Mouse (Mus musculus) midbrain, embryonic 12.5 days (tissue): ENCODE measurements at regions not wholly inside any gene's neighbourhood (a gene's known extent, or its start where the extent isn't known, plus 50 kb on each side); places are given as distances from the start of the nearest gene placed in this dataset.

ENCODE experiments used
- ATAC-seq: fragments of 200-750 bp; cut with Nextera tagmentation; 2 replicates; pipeline ENCODE4 v1.8.0; 2017; ENCODE audit warnings: low read depth, moderate TSS enrichment, moderate library complexity; ENCODE audit not compliant: low FRiP score
- H3K27ac ChIP-seq: fragments of 300-500 bp; sonication (generic); replicated peaks from 2 replicates; pipeline ENCODE4 v1.5.1; 2016; ENCODE audit warnings: mild to moderate bottlenecking
- H3K27me3 ChIP-seq: fragments of 300-500 bp; sonication (generic); 2 replicates; pipeline ENCODE4 v1.6.1; 2016; ENCODE audit warnings: mild to moderate bottlenecking
- H3K36me3 ChIP-seq: fragments of 300-500 bp; sonication (generic); 2 replicates; pipeline ENCODE4 v1.6.1; 2016
- H3K4me1 ChIP-seq: fragments of 300-500 bp; sonication (generic); 2 replicates; pipeline ENCODE4 v1.6.1; 2016
- H3K4me2 ChIP-seq: fragments of 300-500 bp; sonication (generic); replicated peaks from 2 replicates; pipeline ENCODE4 v1.6.1; 2016; ENCODE audit warnings: mild to moderate bottlenecking, moderate library complexity
- H3K4me3 ChIP-seq: fragments of 300-500 bp; sonication (generic); 2 replicates; pipeline ENCODE4 v1.5.1; 2016; ENCODE audit warnings: mild to moderate bottlenecking
- H3K9ac ChIP-seq: fragments of 300-500 bp; sonication (generic); replicated peaks from 2 replicates; pipeline ENCODE4 v1.6.1; 2016; ENCODE audit warnings: mild to moderate bottlenecking, moderate library complexity
- H3K9me3 ChIP-seq: fragments of 300-500 bp; sonication (generic); 2 replicates; pipeline ENCODE4 v1.6.1; 2016; ENCODE audit warnings: mild to moderate bottlenecking
- WGBS: fragments of 180-500 bp; shearing (Covaris S2); methylation state at CpG from one replicate; pipeline ENCODE4 v1.1.7; 2016; 5-methylcytosine and 5-hydroxymethylcytosine counted together

GRCm38 (mm10) chr6:147794351-147794750 lies 252.7 kb upstream of the Far2 start:
- H3K9me3 ChIP-seq, result no peaks in the 10 kb centered on the region
- no peak for ATAC-seq
- no peaks in the 10 kb centered on the region for H3K36me3 ChIP-seq
- no peaks in the 10 kb centered on the region for H3K27me3 ChIP-seq
- H3K9ac ChIP-seq, result no peak overlapping the region
- H3K27ac ChIP-seq, result no peak overlapping the region
- 85% methylated on average over 4 of the region's 4 CpGs for WGBS
- H3K4me2 ChIP-seq, result no peak overlapping the region
- H3K4me1 ChIP-seq, result no peaks in the 10 kb centered on the region
- no peak overlapping the region for H3K4me3 ChIP-seq

GRCm38 (mm10) chr6:147799009-147799727 lies 247.9 kb upstream of the Far2 start:
- Histone ChIP-seq H3K4me3 (no peak overlapping the region), H3K27ac (no peak overlapping the region), H3K9me3 (no peaks in the 10 kb centered on the region), H3K27me3 (no peaks in the 10 kb centered on the region), H3K9ac (no peak overlapping the region), H3K36me3 (no peaks in the 10 kb centered on the region), H3K4me2 (no peak overlapping the region), H3K4me1 (no peaks in the 10 kb centered on the region)
- no peak for ATAC-seq
- WGBS, result 87% methylated on average over 9 of the region's 9 CpGs

- no peak overlapping the region for H3K4me3 ChIP-seq
- no peaks in the 10 kb centered on the region for H3K4me1 ChIP-seq
- no peak overlapping the region for H3K4me2 ChIP-seq
- H3K27me3 ChIP-seq, result no peaks in the 10 kb centered on the region
- no peak overlapping the region for H3K27ac ChIP-seq
- no peak overlapping the region for H3K9ac ChIP-seq
- H3K9me3 ChIP-seq, result no peaks in the 10 kb centered on the region
- 88% methylated on average over 6 of the region's 6 CpGs for WGBS
- no peak for ATAC-seq
- no peaks in the 10 kb centered on the region for H3K36me3 ChIP-seq
These were observed 247.2 kb upstream of the Far2 start for GRCm38 (mm10) chr6:147799861-147800260.

- Histone ChIP-seq H3K27me3 (no peaks in the 10 kb centered on the region), H3K4me3 (no peak overlapping the region)
- WGBS, result 91% methylated on average over 5 of the region's 5 CpGs
These were observed 246.2 kb upstream of the Far2 start for GRCm38 (mm10) chr6:147800846-147801245.

GRCm38 (mm10) chr6:147803893-147804292 lies 243.2 kb upstream of the Far2 start:
- WGBS, result 91% methylated on average over 2 of the region's 2 CpGs
- ATAC-seq, result no peak

More at GRCm38 (mm10) chr6:147800846-147801245, 246.2 kb upstream of the Far2 start:
- H3K36me3 ChIP-seq, result no peaks in the 10 kb centered on the region
- H3K27ac ChIP-seq, result no peak overlapping the region
- ATAC-seq, result no peak
- no peaks in the 10 kb centered on the region for H3K4me1 ChIP-seq
- H3K9ac ChIP-seq, result no peak overlapping the region
- H3K4me2 ChIP-seq, result no peak overlapping the region
- no peaks in the 10 kb centered on the region for H3K9me3 ChIP-seq

GRCm38 (mm10) chr6:147810710-147811109 lies 236.3 kb upstream of the Far2 start:
- Histone ChIP-seq H3K4me2 (no peak overlapping the region), H3K4me1 (no peaks in the 10 kb centered on the region), H3K4me3 (no peak overlapping the region), H3K27ac (no peak overlapping the region), H3K9ac (no peak overlapping the region), H3K36me3 (no peaks in the 10 kb centered on the region), H3K27me3 (no peaks in the 10 kb centered on the region), H3K9me3 (no peaks in the 10 kb centered on the region)
- WGBS, result 42% methylated on average over 1 of the region's 1 CpGs
- no peak for ATAC-seq

More at GRCm38 (mm10) chr6:147803893-147804292, 243.2 kb upstream of the Far2 start:
- H3K4me1 ChIP-seq, result no peaks in the 10 kb centered on the region
- no peak overlapping the region for H3K4me3 ChIP-seq
- H3K9me3 ChIP-seq, result no peaks in the 10 kb centered on the region
- no peaks in the 10 kb centered on the region for H3K36me3 ChIP-seq
- no peak overlapping the region for H3K27ac ChIP-seq
- no peak overlapping the region for H3K4me2 ChIP-seq
- H3K27me3 ChIP-seq, result no peaks in the 10 kb centered on the region
- no peak overlapping the region for H3K9ac ChIP-seq

GRCm38 (mm10) chr6:147816861-147817260 lies 230.2 kb upstream of the Far2 start:
- 68% methylated on average over 7 of the region's 7 CpGs for WGBS
- peak; percentile 41; the same call in 1 of the 2 replicates for ATAC-seq
- Histone ChIP-seq H3K27me3 (no peaks in the 10 kb centered on the region), H3K9ac (no peak overlapping the region), H3K27ac (no peak overlapping the region), H3K4me3 (no peak overlapping the region), H3K4me1 (no peaks in the 10 kb centered on the region), H3K9me3 (no peaks in the 10 kb centered on the region), H3K4me2 (no peak overlapping the region), H3K36me3 (no peaks in the 10 kb centered on the region)

- Histone ChIP-seq H3K9ac (no peak overlapping the region), H3K36me3 (no peaks in the 10 kb centered on the region), H3K27me3 (no peaks in the 10 kb centered on the region), H3K4me3 (no peak overlapping the region), H3K9me3 (no peaks in the 10 kb centered on the region), H3K4me1 (no peaks in the 10 kb centered on the region), H3K4me2 (no peak overlapping the region), H3K27ac (no peak overlapping the region)
- peak; percentile 23; the same call in 1 of the 2 replicates for ATAC-seq
These were observed 229.8 kb upstream of the Far2 start for GRCm38 (mm10) chr6:147817262-147817661.

GRCm38 (mm10) chr6:147822215-147822614 lies 224.8 kb upstream of the Far2 start:
- H3K4me2 ChIP-seq, result no peak overlapping the region
- WGBS, result 61% methylated on average over 4 of the region's 4 CpGs
- no peaks in the 10 kb centered on the region for H3K36me3 ChIP-seq
- no peaks in the 10 kb centered on the region for H3K27me3 ChIP-seq
- H3K9me3 ChIP-seq, result no peaks in the 10 kb centered on the region
- H3K4me1 ChIP-seq, result no peaks in the 10 kb centered on the region
- no peak overlapping the region for H3K9ac ChIP-seq
- H3K4me3 ChIP-seq, result no peak overlapping the region
- no peak for ATAC-seq
- no peak overlapping the region for H3K27ac ChIP-seq

GRCm38 (mm10) chr6:147832521-147832920 lies 214.5 kb upstream of the Far2 start:
- Histone ChIP-seq H3K27ac (no peak overlapping the region), H3K9me3 (no peaks in the 10 kb centered on the region), H3K36me3 (no peaks in the 10 kb centered on the region), H3K9ac (no peak overlapping the region), H3K27me3 (no peaks in the 10 kb centered on the region), H3K4me2 (no peak overlapping the region), H3K4me3 (no peak overlapping the region), H3K4me1 (no peaks in the 10 kb centered on the region)
- no peak for ATAC-seq
- 59% methylated on average over 3 of the region's 3 CpGs for WGBS

- WGBS, result 86% methylated on average over 3 of the region's 3 CpGs
- H3K36me3 ChIP-seq, result no peaks in the 10 kb centered on the region
- no peaks in the 10 kb centered on the region for H3K9me3 ChIP-seq
- no peak overlapping the region for H3K9ac ChIP-seq
- no peaks in the 10 kb centered on the region for H3K4me1 ChIP-seq
- no peak for ATAC-seq
- H3K27ac ChIP-seq, result no peak overlapping the region
- no peak overlapping the region for H3K4me3 ChIP-seq
- no peak overlapping the region for H3K4me2 ChIP-seq
- no peaks in the 10 kb centered on the region for H3K27me3 ChIP-seq
These were observed 213.6 kb upstream of the Far2 start for GRCm38 (mm10) chr6:147833501-147833900.

GRCm38 (mm10) chr6:147838846-147839245 lies 208.2 kb upstream of the Far2 start:
- Histone ChIP-seq H3K9ac (no peak overlapping the region), H3K4me1 (no peaks in the 10 kb centered on the region), H3K36me3 (no peaks in the 10 kb centered on the region), H3K4me3 (no peak overlapping the region), H3K27ac (no peak overlapping the region), H3K27me3 (no peaks in the 10 kb centered on the region), H3K4me2 (no peak overlapping the region), H3K9me3 (no peaks in the 10 kb centered on the region)
- 84% methylated on average over 5 of the region's 5 CpGs for WGBS
- no peak for ATAC-seq

- H3K27ac ChIP-seq, result no peak overlapping the region
- no peaks in the 10 kb centered on the region for H3K4me1 ChIP-seq
- WGBS, result 93% methylated on average over 2 of the region's 2 CpGs
- H3K4me2 ChIP-seq, result no peak overlapping the region
- ATAC-seq, result no peak
- H3K9ac ChIP-seq, result no peak overlapping the region
- no peak overlapping the region for H3K4me3 ChIP-seq
- no peaks in the 10 kb centered on the region for H3K36me3 ChIP-seq
- H3K9me3 ChIP-seq, result no peaks in the 10 kb centered on the region
- H3K27me3 ChIP-seq, result no peaks in the 10 kb centered on the region
These were observed 197.1 kb upstream of the Far2 start for GRCm38 (mm10) chr6:147849988-147850387.
